Mouse (Mus musculus) neural tube, embryonic 14.5 days (tissue): ENCODE results near the gene Vmn1r193. TPM values are rescaled to one million over a fixed set of nuclear protein-coding genes. Genes with fewer than 3 reads are reported as not detected.
"Not testable (repeated sequence)": the region's sequence is repeated elsewhere in the genome, so short reads cannot be mapped to it uniquely, and the experiment has no call there.

Source experiments
- ATAC-seq: fragments of 200-750 bp; cut with Nextera tagmentation; 2 replicates; pipeline ENCODE4 v1.8.0; 2017; ENCODE audit warnings: low read depth, mild to moderate bottlenecking, moderate TSS enrichment, moderate library complexity
- H3K27ac ChIP-seq: fragments of 300-500 bp; sonication (generic); 2 replicates; pipeline ENCODE4 v1.5.1; 2014; ENCODE audit warnings: low read depth, mild to moderate bottlenecking, control low read depth, low read length, moderate library complexity, mixed read lengths
- H3K27me3 ChIP-seq: fragments of 300-500 bp; sonication (generic); 2 replicates; pipeline ENCODE4 v1.6.1; 2014; ENCODE audit warnings: low read length; ENCODE audit not compliant: control insufficient read depth, insufficient read depth
- H3K36me3 ChIP-seq: fragments of 300-500 bp; sonication (generic); 2 replicates; pipeline ENCODE4 v1.6.1; 2014; ENCODE audit warnings: low read length, mixed read lengths; ENCODE audit not compliant: control insufficient read depth, insufficient read depth
- H3K4me1 ChIP-seq: fragments of 300-500 bp; sonication (generic); 2 replicates; pipeline ENCODE4 v1.6.1; 2014; ENCODE audit warnings: low read length; ENCODE audit not compliant: control insufficient read depth, insufficient read depth
- H3K4me2 ChIP-seq: fragments of 300-500 bp; sonication (generic); 2 replicates; pipeline ENCODE4 v1.6.1; 2014; ENCODE audit warnings: mild to moderate bottlenecking, low read depth, low read length, control low read depth
- H3K4me3 ChIP-seq: fragments of 300-500 bp; sonication (generic); 2 replicates; pipeline ENCODE4 v1.5.1; 2014; ENCODE audit warnings: low read depth, low read length, control low read depth, mixed read lengths
- H3K9ac ChIP-seq: fragments of 300-500 bp; sonication (generic); replicated peaks from 2 replicates; pipeline ENCODE4 v1.6.1; 2014; ENCODE audit warnings: low read depth, mild to moderate bottlenecking, control low read depth, low read length, mixed read lengths
- H3K9me3 ChIP-seq: fragments of 300-500 bp; sonication (generic); 2 replicates; pipeline ENCODE4 v1.6.1; 2016; ENCODE audit warnings: low read length; ENCODE audit not compliant: control insufficient read depth
- WGBS: fragments of 180-500 bp; shearing (Covaris S2); extraction: QIAGEN DNeasy Blood & Tissue Kit; methylation state at CpG from one replicate; pipeline ENCODE4 v1.1.7; 2014; 5-methylcytosine and 5-hydroxymethylcytosine counted together
- polyA plus RNA-seq: library from polyadenylated mRNA; unstranded; fragments of >200 nt; fragmentation: Nextera tagmentation; extraction: Ambion mirVana; gene quantifications from 2 replicates; pipeline ENCODE4 v1.2.1, GENCODE M21; 2014

Gene Vmn1r193
- 0.15 TPM in 1 of 2 replicates, not detected in the other for polyA plus RNA-seq

- not testable (repeated sequence) for H3K9ac ChIP-seq, ATAC-seq, H3K9me3 ChIP-seq, H3K27ac ChIP-seq, H3K4me1 ChIP-seq, H3K4me2 ChIP-seq, H3K27me3 ChIP-seq, H3K4me3 ChIP-seq, H3K36me3 ChIP-seq
- 85% methylated on average over 1 of the region's 1 CpGs for WGBS
These were observed at the start of gene Vmn1r193 for GRCm38 (mm10) chr13:22223060-22223459. TSS of gene Vmn1r193 (minus strand) at chr13:22223160.

GRCm38 (mm10) chr13:22271721-22272120 is 48.8 kb upstream of the Vmn1r193 start:
- ATAC-seq: no peak
- Histone ChIP-seq H3K27me3 (no peaks in the 10 kb centered on the region), H3K9ac (no peak overlapping the region), H3K9me3 (no peaks in the 10 kb centered on the region), H3K4me1 (no peaks in the 10 kb centered on the region), H3K27ac (no peak overlapping the region), H3K4me2 (no peak overlapping the region), H3K4me3 (no peak overlapping the region), H3K36me3 (no peaks in the 10 kb centered on the region)
- 49% methylated on average over 2 of the region's 2 CpGs for WGBS

DNA sequence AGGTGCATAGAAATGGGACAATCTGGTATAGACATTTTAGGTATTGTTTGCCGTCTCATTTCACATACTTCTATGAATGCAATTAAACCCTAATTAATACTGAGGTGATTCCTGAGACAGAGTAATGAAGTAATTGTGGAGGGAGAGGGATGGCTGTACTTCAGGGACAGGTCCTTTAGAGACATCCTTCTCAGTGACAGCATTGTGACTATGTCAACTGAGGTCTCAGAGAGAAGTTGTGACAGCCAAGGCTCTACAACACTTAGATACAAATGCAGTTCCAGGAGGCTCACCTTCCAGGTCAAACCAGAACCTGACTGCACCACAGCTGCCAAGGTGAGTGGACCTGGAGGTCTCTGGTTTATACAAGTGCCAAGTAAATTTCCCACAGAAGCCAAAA is 47.3 kb upstream of the Vmn1r193 start, which contains the start of gene Vmn1r195:
Gene Vmn1r195, plus strand, starts transcription at position 301 of the 400 bp plus-strand sequence.
- H3K36me3 ChIP-seq, H3K9me3 ChIP-seq, H3K27ac ChIP-seq, H3K4me3 ChIP-seq, H3K4me1 ChIP-seq, H3K9ac ChIP-seq, H3K27me3 ChIP-seq, ATAC-seq, H3K4me2 ChIP-seq: not testable (repeated sequence)
- 94% methylated on average over 1 of the region's 1 CpGs for WGBS

GRCm38 (mm10) chr13:22243915-22244314 is 21.0 kb upstream of the Vmn1r193 start, which contains the start of gene Vmn1r194:
TSS of gene Vmn1r194 (plus strand) at chr13:22244215.
- H3K27ac ChIP-seq: no peak within 1 kb of the TSS
- no peaks in the 10 kb centered on the region for H3K4me1 ChIP-seq
- no peaks in the 10 kb centered on the region for H3K27me3 ChIP-seq
- no peak within 1 kb of the TSS for H3K4me3 ChIP-seq
- ATAC-seq: no peak
- no peak within 1 kb of the TSS for H3K9ac ChIP-seq
- no peak within 1 kb of the TSS for H3K4me2 ChIP-seq
- 48% methylated on average over 1 of the region's 1 CpGs for WGBS
- H3K9me3 ChIP-seq: no peaks in the 10 kb centered on the region
- H3K36me3 ChIP-seq: no peaks in the 10 kb centered on the region

DNA sequence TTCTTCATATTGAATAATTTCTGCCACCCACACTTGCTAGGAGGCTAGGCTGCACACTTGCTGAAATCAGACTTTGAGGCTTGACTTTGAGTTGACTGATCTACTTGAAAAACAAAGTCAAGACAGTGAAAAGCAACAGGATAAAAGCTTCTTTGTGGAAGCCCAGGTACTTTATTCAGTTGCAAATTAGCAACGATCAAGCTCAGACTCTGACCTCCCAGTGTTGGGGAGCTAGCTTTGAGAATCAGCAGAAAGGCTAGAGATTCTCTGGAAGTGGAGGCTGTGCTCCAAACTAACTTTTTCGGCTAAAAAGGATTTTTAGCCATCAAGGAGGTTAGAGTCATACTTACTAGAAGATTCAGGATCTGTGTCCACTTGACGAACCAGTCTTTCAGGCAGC is 30.2 kb downstream of the Vmn1r193 start:
- not testable (repeated sequence) for H3K27ac ChIP-seq, H3K27me3 ChIP-seq, H3K9me3 ChIP-seq, H3K4me1 ChIP-seq, H3K9ac ChIP-seq, H3K36me3 ChIP-seq, H3K4me3 ChIP-seq, H3K4me2 ChIP-seq, ATAC-seq
- 79% methylated on average over 3 of the region's 3 CpGs for WGBS

GRCm38 (mm10) chr13:22191041-22191440 is 31.9 kb downstream of the Vmn1r193 start, which contains the start of gene Vmn1r192:
TSS of gene Vmn1r192 (minus strand) at chr13:22191141.
- H3K27me3 ChIP-seq: no peaks in the 10 kb centered on the region
- no peaks in the 10 kb centered on the region for H3K9me3 ChIP-seq
- H3K4me2 ChIP-seq: no peak within 1 kb of the TSS
- no peaks in the 10 kb centered on the region for H3K4me1 ChIP-seq
- no peak within 1 kb of the TSS for H3K4me3 ChIP-seq
- no peak within 1 kb of the TSS for H3K9ac ChIP-seq
- H3K27ac ChIP-seq: no peak within 1 kb of the TSS
- H3K36me3 ChIP-seq: no peaks in the 10 kb centered on the region
- no peak for ATAC-seq

DNA sequence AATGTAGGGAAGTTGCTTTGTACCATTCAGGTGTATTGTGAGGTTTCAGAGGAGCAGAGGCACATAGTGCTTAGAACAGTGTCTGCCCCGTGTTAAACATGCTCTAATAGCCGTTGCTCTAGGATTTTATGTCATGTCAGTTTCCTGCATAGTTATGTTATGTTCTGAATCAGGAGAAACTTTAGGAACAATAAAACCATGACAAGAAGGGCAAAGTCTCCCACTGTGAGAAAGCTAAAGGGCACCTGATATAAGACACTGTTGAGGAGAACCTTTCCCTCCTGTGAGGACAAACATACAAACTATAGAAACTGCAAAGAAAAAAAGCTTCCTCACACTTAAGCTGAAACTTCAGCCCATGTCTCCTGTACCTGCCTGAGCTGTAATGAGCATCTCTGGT is 32.6 kb downstream of the Vmn1r193 start:
- no peak for ATAC-seq
- WGBS: 79% methylated on average over 2 of the region's 2 CpGs

DNA sequence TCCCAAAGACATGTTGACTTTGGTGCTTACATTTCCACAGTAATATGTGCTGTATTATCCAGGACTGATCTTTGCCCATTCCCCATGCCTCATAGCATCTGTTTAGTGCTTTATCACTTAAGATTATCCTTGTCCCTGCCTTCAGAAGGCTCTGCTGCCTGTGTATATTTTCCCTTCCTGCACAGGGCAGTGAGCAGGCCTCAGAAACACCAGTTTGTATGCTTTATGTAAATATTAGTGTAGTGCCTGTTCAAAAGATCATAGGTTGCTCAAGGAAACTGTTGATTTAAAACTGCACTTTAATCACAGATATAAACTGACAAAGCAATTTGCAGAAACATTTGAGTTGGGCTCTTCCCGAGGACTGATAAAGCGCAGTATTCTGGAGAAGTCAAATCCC is 33.6 kb downstream of the Vmn1r193 start:
- 97% methylated on average over 2 of the region's 2 CpGs for WGBS
- Histone ChIP-seq H3K4me1 (no peaks in the 10 kb centered on the region), H3K9ac (no peak overlapping the region), H3K9me3 (no peaks in the 10 kb centered on the region), H3K4me2 (no peak overlapping the region), H3K27ac (no peak overlapping the region), H3K27me3 (no peaks in the 10 kb centered on the region), H3K36me3 (no peaks in the 10 kb centered on the region), H3K4me3 (no peak overlapping the region)
- ATAC-seq: no peak

More for the DNA sequence above, 32.6 kb downstream of the Vmn1r193 start:
- H3K27me3 ChIP-seq: no peaks in the 10 kb centered on the region
- H3K9me3 ChIP-seq: no peaks in the 10 kb centered on the region
- H3K9ac ChIP-seq: no peak overlapping the region
- no peak overlapping the region for H3K4me2 ChIP-seq
- no peaks in the 10 kb centered on the region for H3K4me1 ChIP-seq
- H3K4me3 ChIP-seq: no peak overlapping the region
- no peak overlapping the region for H3K27ac ChIP-seq
- no peaks in the 10 kb centered on the region for H3K36me3 ChIP-seq

DNA sequence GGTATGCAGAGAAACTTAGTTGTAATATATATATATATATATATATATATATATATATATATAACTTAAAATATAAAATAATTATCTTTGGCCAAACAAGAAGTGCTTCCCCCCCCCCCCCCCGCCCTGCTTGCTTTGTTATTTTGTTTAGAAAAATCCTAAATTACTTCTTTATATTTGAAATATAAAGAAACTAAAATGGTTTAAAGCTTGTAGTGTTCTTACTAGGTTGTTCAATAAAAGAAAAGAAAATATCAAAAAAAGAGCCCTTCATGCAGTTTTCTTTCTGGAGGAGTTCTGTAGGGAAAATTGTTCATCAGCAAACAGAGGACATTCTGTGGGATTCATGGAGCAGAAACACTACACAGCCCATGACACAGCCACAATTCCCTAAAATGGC is 39.1 kb downstream of the Vmn1r193 start, which contains the start of gene Vmn1r191:
Gene Vmn1r191, minus strand, starts transcription at position 101 of the 400 bp plus-strand sequence.
- Histone ChIP-seq H3K4me1 (no peaks in the 10 kb centered on the region), H3K9me3 (no peaks in the 10 kb centered on the region), H3K27me3 (no peaks in the 10 kb centered on the region), H3K36me3 (no peaks in the 10 kb centered on the region), H3K4me3 (no peak within 1 kb of the TSS), H3K27ac (no peak within 1 kb of the TSS), H3K9ac (no peak within 1 kb of the TSS), H3K4me2 (no peak within 1 kb of the TSS)
- 71% methylated on average over 1 of the region's 1 CpGs for WGBS
- ATAC-seq: no peak
